Mouse (Mus musculus) lung, embryonic 14.5 days (tissue): ENCODE measurements at regions not wholly inside any gene's neighbourhood (a gene's known extent, or its start where the extent isn't known, plus 50 kb on each side); places are given as distances from the start of the nearest gene placed in this dataset.
A peak's percentile ranks its signal among the peaks of the same experiment; 100 is the strongest.
"Not testable (repeated sequence)": the region's sequence is repeated elsewhere in the genome, so short reads cannot be mapped to it uniquely, and the experiment has no call there.

ENCODE experiments used
- ATAC-seq: fragments of 200-750 bp; cut with Nextera tagmentation; 2 replicates; pipeline ENCODE4 v1.8.0; 2017; ENCODE audit warnings: mild to moderate bottlenecking, moderate TSS enrichment, moderate library complexity; ENCODE audit not compliant: insufficient read depth
- DNase-seq: peaks from one replicate; pipeline ENCODE4 v3.0.0-alpha.2; 2015
- H3K27ac ChIP-seq: fragments of 300-500 bp; sonication (generic); 2 replicates; pipeline ENCODE4 v1.5.1; 2014; ENCODE audit warnings: low read depth, mild to moderate bottlenecking, moderate library complexity
- H3K27me3 ChIP-seq: fragments of 300-500 bp; sonication (generic); 2 replicates; pipeline ENCODE4 v1.6.1; 2014; ENCODE audit warnings: low read length, control low read depth; ENCODE audit not compliant: insufficient read depth
- H3K36me3 ChIP-seq: fragments of 300-500 bp; sonication (generic); 2 replicates; pipeline ENCODE4 v1.6.1; 2014; ENCODE audit warnings: control low read depth; ENCODE audit not compliant: insufficient read depth
- H3K4me1 ChIP-seq: fragments of 300-500 bp; sonication (generic); 2 replicates; pipeline ENCODE4 v1.6.1; 2014; ENCODE audit warnings: antibody characterized with exemption, control low read depth; ENCODE audit not compliant: insufficient read depth
- H3K4me2 ChIP-seq: fragments of 300-500 bp; sonication (generic); 2 replicates; pipeline ENCODE4 v1.6.1; 2014; ENCODE audit warnings: mild to moderate bottlenecking
- H3K4me3 ChIP-seq: fragments of 300-500 bp; sonication (generic); 2 replicates; pipeline ENCODE4 v1.5.1; 2014; ENCODE audit warnings: low read depth, low read length
- H3K9ac ChIP-seq: fragments of 300-500 bp; sonication (generic); 2 replicates; pipeline ENCODE4 v1.6.1; 2014
- H3K9me3 ChIP-seq: fragments of 300-500 bp; sonication (generic); 2 replicates; pipeline ENCODE4 v1.6.1; 2016; ENCODE audit warnings: low read depth, low read length, control low read depth
- CTCF ChIP-seq: IDR thresholded peaks from 2 replicates; pipeline ENCODE4 v1.5.1; 2016; ENCODE audit warnings: antibody characterized with exemption, low read depth
- WGBS: fragments of 180-500 bp; shearing (Covaris S2); extraction: QIAGEN DNeasy Blood & Tissue Kit; methylation state at CpG from one replicate; pipeline ENCODE4 v1.1.7; 2014; 5-methylcytosine and 5-hydroxymethylcytosine counted together

- Histone ChIP-seq H3K4me3 (no peak overlapping the region), H3K27me3 (no peaks in the 10 kb centered on the region), H3K9me3 (no peaks in the 10 kb centered on the region), H3K36me3 (no peaks in the 10 kb centered on the region), H3K9ac (no peak overlapping the region), H3K4me1 (peaks cover 14% of the 10 kb centered on the region), H3K4me2 (no peak overlapping the region), H3K27ac (no peak overlapping the region)
- TF ChIP-seq CTCF = no peak
- peak; percentile 48 for DNase-seq
- ATAC-seq = no peak; the same call in 1 of the 2 replicates
- 9% methylated on average over 10 of the region's 10 CpGs for WGBS
Observed at GRCm38 (mm10) chr6:53201281-53201956, 85.7 kb upstream of the Creb5 start.

GRCm38 (mm10) chr6:53199474-53199873, 87.6 kb upstream of the Creb5 start:
- ATAC-seq = no peak
- H3K27me3 ChIP-seq = no peaks in the 10 kb centered on the region

GRCm38 (mm10) chr6:53182131-53182530, 104.9 kb upstream of the Creb5 start:
- WGBS = 91% methylated on average over 17 of the region's 17 CpGs
- H3K4me2 ChIP-seq, ATAC-seq, H3K27ac ChIP-seq, H3K27me3 ChIP-seq, DNase-seq, H3K36me3 ChIP-seq, H3K4me3 ChIP-seq, H3K4me1 ChIP-seq, H3K9ac ChIP-seq, H3K9me3 ChIP-seq: not testable (repeated sequence)

More at GRCm38 (mm10) chr6:53199474-53199873, 87.6 kb upstream of the Creb5 start:
- WGBS = 92% methylated on average over 2 of the region's 2 CpGs
- H3K36me3 ChIP-seq = no peaks in the 10 kb centered on the region
- H3K4me1 ChIP-seq = peaks cover 14% of the 10 kb centered on the region
- TF ChIP-seq CTCF = no peak
- no peaks in the 10 kb centered on the region for H3K9me3 ChIP-seq
- no peak for DNase-seq
- H3K27ac ChIP-seq = no peak overlapping the region
- H3K4me2 ChIP-seq = no peak overlapping the region
- no peak overlapping the region for H3K4me3 ChIP-seq
- no peak overlapping the region for H3K9ac ChIP-seq

GRCm38 (mm10) chr6:53164423-53164841, 96.0 kb upstream of the Jazf1 start:
- Histone ChIP-seq H3K4me3 (peak overlapping the region; percentile 19; the same call in 1 of the 2 replicates), H3K36me3 (no peaks in the 10 kb centered on the region), H3K27me3 (no peaks in the 10 kb centered on the region), H3K9me3 (no peaks in the 10 kb centered on the region), H3K4me2 (peak overlapping the region; percentile 54), H3K4me1 (no peaks in the 10 kb centered on the region), H3K9ac (no peak overlapping the region), H3K27ac (no peak overlapping the region)
- 5% methylated on average over 10 of the region's 10 CpGs for WGBS
- DNase-seq = peak; percentile 90
- peak; percentile 75 for TF ChIP-seq CTCF
- no peak for ATAC-seq

GRCm38 (mm10) chr6:53163091-53163490, 94.7 kb upstream of the Jazf1 start:
- ATAC-seq = no peak
- Histone ChIP-seq H3K9me3 (no peaks in the 10 kb centered on the region), H3K27ac (no peak overlapping the region), H3K4me2 (no peak overlapping the region), H3K36me3 (no peaks in the 10 kb centered on the region), H3K27me3 (no peaks in the 10 kb centered on the region), H3K9ac (no peak overlapping the region), H3K4me3 (no peak overlapping the region), H3K4me1 (no peaks in the 10 kb centered on the region)
- no peak for DNase-seq
- no peak for TF ChIP-seq CTCF
- WGBS = 76% methylated on average over 7 of the region's 7 CpGs

GRCm38 (mm10) chr6:53161627-53162026, 93.2 kb upstream of the Jazf1 start:
- H3K9me3 ChIP-seq = no peaks in the 10 kb centered on the region
- H3K27me3 ChIP-seq = no peaks in the 10 kb centered on the region; the same call in 1 of the 2 replicates
- H3K27ac ChIP-seq = no peak overlapping the region
- no peaks in the 10 kb centered on the region for H3K4me1 ChIP-seq
- TF ChIP-seq CTCF = no peak
- 85% methylated on average over 2 of the region's 2 CpGs for WGBS
- H3K9ac ChIP-seq = no peak overlapping the region
- no peak overlapping the region for H3K4me2 ChIP-seq
- ATAC-seq (no peak), DNase-seq (no peak)
- H3K36me3 ChIP-seq = no peaks in the 10 kb centered on the region
- no peak overlapping the region for H3K4me3 ChIP-seq

- WGBS = 17% methylated on average over 4 of the region's 4 CpGs
- Histone ChIP-seq H3K27me3 (no peaks in the 10 kb centered on the region; the same call in 1 of the 2 replicates), H3K9me3 (no peaks in the 10 kb centered on the region), H3K4me1 (no peaks in the 10 kb centered on the region; the same call in 1 of the 2 replicates), H3K27ac (no peak overlapping the region), H3K4me3 (no peak overlapping the region), H3K9ac (no peak overlapping the region), H3K36me3 (no peaks in the 10 kb centered on the region), H3K4me2 (no peak overlapping the region)
- TF ChIP-seq CTCF = no peak
- DNase-seq (peak; percentile 88), ATAC-seq (peak; percentile 88)
Observed at GRCm38 (mm10) chr6:53154621-53155020, 86.2 kb upstream of the Jazf1 start.
